10 mouse cellular contexts compared by ENCODE assay signal in the genomic region with DNA sequence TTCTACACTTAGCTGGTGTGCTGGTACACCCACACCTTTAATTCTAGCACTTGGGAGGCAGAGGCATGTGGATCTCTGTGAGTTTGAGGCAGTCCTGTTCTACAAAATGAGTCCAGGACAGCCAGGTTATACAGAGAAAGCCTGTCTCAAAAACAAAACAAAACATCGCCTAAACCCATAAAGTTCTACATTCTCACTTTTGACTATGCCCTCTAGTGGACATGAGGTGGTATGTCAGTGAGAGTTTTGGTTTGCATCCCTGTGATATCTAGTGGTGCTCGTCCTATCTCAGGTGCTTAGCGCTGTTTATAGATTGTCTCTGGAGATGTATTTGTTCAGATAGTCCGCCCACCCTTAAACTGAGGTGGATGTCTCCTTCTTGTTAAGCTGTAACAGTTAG. TPM values are rescaled to one million over a fixed set of nuclear protein-coding genes. Genes with fewer than 3 reads are reported as not detected.
DNase-seq lines count a peak whose midpoint lies in the region; ATAC-seq and TF ChIP-seq lines count a peak whose summit lies in the region.
"Had no signal": no experiment of that assay in that cellular context is flagged by ENCODE, and none has a peak within 500 bp of the region (broad histone marks: within the 10 kb centered on the region; RNA-seq: fewer than 3 reads in every experiment).

No protein-coding gene starts in this region.

- H3K4me3 ChIP-seq in liver, embryonic 14.5 days (ENCODE audit: insufficient read depth in 1 of 2, low read depth in 2 of 2, low read length in 2 of 2): no peak overlapping the region
- no peak overlapping the region for H3K4me3 ChIP-seq in liver, embryonic 11.5 days (ENCODE audit: low read depth, low read length)
- peak overlapping the region; percentile 28 to 50; a peak in 3 of 4 replicates for H3K4me3 ChIP-seq in MEL (ENCODE audit: control insufficient read depth in 1 of 2, insufficient read depth in 1 of 2, low read depth in 2 of 2, low read length in 2 of 2)
- no peak overlapping the region for H3K4me3 ChIP-seq in stomach, postnatal 0 days (ENCODE audit: low read depth, low read length)
- H3K4me3 ChIP-seq: heart, embryonic 15.5 days; midbrain, embryonic 12.5 days had no signal

- H3K9me3 ChIP-seq in liver, embryonic 14.5 days (ENCODE audit: control insufficient read depth, low read length): no peaks in the 10 kb centered on the region
- no peaks in the 10 kb centered on the region for H3K9me3 ChIP-seq in liver, embryonic 11.5 days (ENCODE audit: control insufficient read depth, low read length)
- no peaks in the 10 kb centered on the region for H3K9me3 ChIP-seq in MEL (replicated peaks; ENCODE audit: insufficient read depth, low read length)
- no peaks in the 10 kb centered on the region for H3K9me3 ChIP-seq in stomach, postnatal 0 days (ENCODE audit: control insufficient read depth, low read length)
- H3K9me3 ChIP-seq: heart, embryonic 15.5 days; midbrain, embryonic 12.5 days had no signal

- H3K36me3 ChIP-seq in liver, embryonic 14.5 days (replicated peaks; ENCODE audit: control insufficient read depth, insufficient read depth, low read depth): no peaks in the 10 kb centered on the region
- no peaks in the 10 kb centered on the region for H3K36me3 ChIP-seq in liver, embryonic 11.5 days (ENCODE audit: control insufficient read depth, insufficient read depth, low read length)
- peaks cover 0 to 15% of the 10 kb centered on the region in 2 experiments; a peak in 2 of 4 replicates for H3K36me3 ChIP-seq in MEL (ENCODE audit: control insufficient read depth in 1 of 2, insufficient read depth in 2 of 2, low read length in 2 of 2)
- H3K36me3 ChIP-seq in stomach, postnatal 0 days (ENCODE audit: control insufficient read depth, insufficient read depth, low read length): no peaks in the 10 kb centered on the region
- H3K36me3 ChIP-seq: heart, embryonic 15.5 days; midbrain, embryonic 12.5 days had no signal

- H3K4me1 ChIP-seq in liver, embryonic 14.5 days (replicated peaks; ENCODE audit: control insufficient read depth in 2 of 2, insufficient read depth in 2 of 2, low read length in 1 of 2): no peaks in the 10 kb centered on the region
- no peaks in the 10 kb centered on the region for H3K4me1 ChIP-seq in liver, embryonic 11.5 days (replicated peaks; ENCODE audit: control insufficient read depth, insufficient read depth, low read length)
- H3K4me1 ChIP-seq in MEL (ENCODE audit: control insufficient read depth in 1 of 2, insufficient read depth in 2 of 2, low read length in 2 of 2): peaks cover 14 to 23% of the 10 kb centered on the region in 2 experiments
- H3K4me1 ChIP-seq in stomach, postnatal 0 days (replicated peaks; ENCODE audit: control insufficient read depth, insufficient read depth): no peaks in the 10 kb centered on the region
- H3K4me1 ChIP-seq: heart, embryonic 15.5 days; midbrain, embryonic 12.5 days had no signal

- no peak overlapping the region for H3K4me2 ChIP-seq in liver, embryonic 14.5 days (ENCODE audit: low read depth)
- H3K4me2 ChIP-seq in liver, embryonic 11.5 days: no peak overlapping the region
- no peak overlapping the region for H3K4me2 ChIP-seq in stomach, postnatal 0 days (replicated peaks; ENCODE audit: low read depth)
- H3K4me2 ChIP-seq: heart, embryonic 15.5 days; midbrain, embryonic 12.5 days had no signal

- H3K79me2 ChIP-seq in MEL (ENCODE audit: control insufficient read depth, insufficient read depth, low read length, poor library complexity): no peaks in the 10 kb centered on the region

- TF ChIP-seq CTCF in liver, embryonic 14.5 days (IDR thresholded peaks at IDR 0.05; ENCODE audit: low read depth): peak; percentile 73
- peak; percentile 28 to 85 (median 80); a peak in 5 of 6 replicates for TF ChIP-seq CTCF in MEL (IDR thresholded peaks at IDR 0.05 in 2 of 3, conservative IDR thresholded peaks at IDR 0.05 in 1 of 3; ENCODE audit: control insufficient read depth in 1 of 3, insufficient read depth in 1 of 3, low read depth in 2 of 3, low read length in 3 of 3, poor library complexity in 1 of 3, severe bottlenecking in 1 of 3)
- peak; percentile 84 for TF ChIP-seq CTCF in stomach, postnatal 0 days (IDR thresholded peaks at IDR 0.05; ENCODE audit: low read depth)

- WGBS in liver, embryonic 14.5 days (ENCODE audit: insufficient replicate concordance): 10% methylated on average over 4 of the region's 4 CpGs
- 17% methylated on average over 4 of the region's 4 CpGs for WGBS in liver, embryonic 11.5 days
- 25% methylated on average over 4 of the region's 4 CpGs for WGBS in stomach, postnatal 0 days

- DNase-seq in cerebellum, adult 8-10 months: peak; percentile 37
- no peak for DNase-seq in cerebellum, adult 11 months
- DNase-seq in liver, embryonic 14.5 days (ENCODE audit: low read depth in 3 of 3, low spot score in 3 of 3): no peak
- DNase-seq in liver, embryonic 11.5 days (ENCODE audit: low spot score): no peak
- DNase-seq in MEL (ENCODE audit: low read depth, low spot score): peak; percentile 79
- peak; percentile 16 for DNase-seq in embryo, embryonic 9.5 days (ENCODE audit: extremely low spot score)
- no peak for DNase-seq in stomach, postnatal 0 days (ENCODE audit: low spot score)
- no peak for DNase-seq in gastrocnemius, postnatal 10 days

- TF ChIP-seq EP300 in liver, embryonic 14.5 days (IDR thresholded peaks at IDR 0.05; ENCODE audit: low read depth): no peak
- TF ChIP-seq EP300 in MEL (IDR thresholded peaks at IDR 0.05; ENCODE audit: low read depth in 1 of 2, low read length in 2 of 2): no peak
- TF ChIP-seq EP300 in stomach, postnatal 0 days (optimal IDR thresholded peaks at IDR 0.05): no peak

- peak; percentile 49 for TF ChIP-seq RAD21 in MEL (IDR thresholded peaks at IDR 0.05; ENCODE audit: low read depth, low read length)

- no peak overlapping the region for H3K27ac ChIP-seq in liver, embryonic 14.5 days
- no peak overlapping the region for H3K27ac ChIP-seq in liver, embryonic 11.5 days (ENCODE audit: low read depth, low read length)
- H3K27ac ChIP-seq in MEL (ENCODE audit: control insufficient read depth, low read depth, low read length): 0 out of 2 replicates have a peak overlapping the region, but pooled peaks have one; percentile 31
- H3K27ac ChIP-seq in stomach, postnatal 0 days (replicated peaks): no peak overlapping the region
- H3K27ac ChIP-seq: heart, embryonic 15.5 days; midbrain, embryonic 12.5 days had no signal

- no peak for ATAC-seq in liver, embryonic 14.5 days (ENCODE audit: insufficient read depth)
- ATAC-seq in liver, embryonic 11.5 days (replicated peaks; ENCODE audit: low FRiP score): no peak
- ATAC-seq in stomach, postnatal 0 days (ENCODE audit: low FRiP score, low TSS enrichment): no peak

- H3K9ac ChIP-seq in liver, embryonic 14.5 days (replicated peaks): no peak overlapping the region
- no peak overlapping the region for H3K9ac ChIP-seq in liver, embryonic 11.5 days (ENCODE audit: low read depth, low read length)
- H3K9ac ChIP-seq in MEL (ENCODE audit: control insufficient read depth, low read depth, low read length, poor library complexity, severe bottlenecking): peak overlapping the region; percentile 39
- H3K9ac ChIP-seq in stomach, postnatal 0 days (ENCODE audit: low read length): no peak overlapping the region
- H3K9ac ChIP-seq: heart, embryonic 15.5 days; midbrain, embryonic 12.5 days had no signal

- H3K27me3 ChIP-seq in liver, embryonic 14.5 days (ENCODE audit: control insufficient read depth, insufficient read depth, low read length): no peaks in the 10 kb centered on the region; the same call in 1 of the 2 replicates
- H3K27me3 ChIP-seq in liver, embryonic 11.5 days (replicated peaks; ENCODE audit: control insufficient read depth, insufficient read depth, low read length): peaks cover 7% of the 10 kb centered on the region
- peaks cover 0 to 8% of the 10 kb centered on the region in 2 experiments; a peak in 2 of 4 replicates for H3K27me3 ChIP-seq in MEL (ENCODE audit: control insufficient read depth in 1 of 2, insufficient read depth in 2 of 2, low read length in 2 of 2)
- H3K27me3 ChIP-seq in stomach, postnatal 0 days (ENCODE audit: control insufficient read depth, insufficient read depth, low read length): no peaks in the 10 kb centered on the region

- TF ChIP-seq POLR2A in MEL (IDR thresholded peaks at IDR 0.05; ENCODE audit: control insufficient read depth in 1 of 2, insufficient read depth in 1 of 2, low read depth in 1 of 2, low read length in 2 of 2, poor library complexity in 1 of 2): no peak

RNA-seq across cellular contexts. Expression of gene Mpzl3, which starts 6.5 kb away (rescaled TPM):
- polyA plus RNA-seq in liver, embryonic 14.5 days (2012; rRNA removed): 0.33 and 0.44 TPM in 2 replicates
- 0.51 and 1.0 TPM in 2 replicates for polyA plus RNA-seq in liver, embryonic 14.5 days (2014; fragmentation: Nextera tagmentation; extraction: Ambion mirVana)
- polyA plus RNA-seq in liver, embryonic 11.5 days (2014; fragmentation: Nextera tagmentation; extraction: Ambion mirVana): 1.0 and 1.3 TPM in 2 replicates
- total RNA-seq in MEL (2012; rRNA removed): not detected in 2 replicates
- polyA plus RNA-seq in MEL (2012; ENCODE audit: insufficient read depth in 1 of 2, insufficient read length in 2 of 2, low read depth in 1 of 2, low replicate concordance in 2 of 2, missing spikeins in 1 of 2): not detected
- polyA plus RNA-seq in stomach, postnatal 0 days (2015; fragmentation: Nextera tagmentation; extraction: Ambion mirVana): 30.8 and 31.6 TPM in 2 replicates
- 1 to 10 TPM; 1.3 to 2.0 TPM for total RNA-seq in gastrocnemius, postnatal 10 days (2021)

RNA-seq across cellular contexts. Expression of gene Mpzl2, which starts 8.9 kb away (rescaled TPM):
- 4.4 and 4.9 TPM in 2 replicates for polyA plus RNA-seq in liver, embryonic 14.5 days (2012; rRNA removed)
- 3.1 and 4.7 TPM in 2 replicates for polyA plus RNA-seq in liver, embryonic 14.5 days (2014; fragmentation: Nextera tagmentation; extraction: Ambion mirVana)
- polyA plus RNA-seq in liver, embryonic 11.5 days (2014; fragmentation: Nextera tagmentation; extraction: Ambion mirVana): 6.4 and 6.5 TPM in 2 replicates
- total RNA-seq in MEL (2012; rRNA removed): 0.08 and 0.16 TPM in 2 replicates
- under 1 TPM in 1 of 2 experiments, not detected in 1; 0.39 TPM for polyA plus RNA-seq in MEL (2012; ENCODE audit: insufficient read depth in 1 of 2, insufficient read length in 2 of 2, low read depth in 1 of 2, low replicate concordance in 2 of 2, missing spikeins in 1 of 2)
- polyA plus RNA-seq in stomach, postnatal 0 days (2015; fragmentation: Nextera tagmentation; extraction: Ambion mirVana): 38.1 and 45.4 TPM in 2 replicates
- under 1 TPM; 0.23 to 0.25 TPM for total RNA-seq in gastrocnemius, postnatal 10 days (2021)

RNA-seq across cellular contexts. Expression of gene Jaml, which starts 30.5 kb away (rescaled TPM):
- polyA plus RNA-seq in liver, embryonic 14.5 days (2012; rRNA removed): 0.03 and 0.09 TPM in 2 replicates
- polyA plus RNA-seq in liver, embryonic 14.5 days (2014; fragmentation: Nextera tagmentation; extraction: Ambion mirVana): 0.21 and 0.25 TPM in 2 replicates
- polyA plus RNA-seq in liver, embryonic 11.5 days (2014; fragmentation: Nextera tagmentation; extraction: Ambion mirVana): 0.16 and 0.18 TPM in 2 replicates
- not detected in 2 replicates for total RNA-seq in MEL (2012; rRNA removed)
- polyA plus RNA-seq in MEL (2012; ENCODE audit: insufficient read depth in 1 of 2, insufficient read length in 2 of 2, low read depth in 1 of 2, low replicate concordance in 2 of 2, missing spikeins in 1 of 2): not detected
- polyA plus RNA-seq in stomach, postnatal 0 days (2015; fragmentation: Nextera tagmentation; extraction: Ambion mirVana): 3.4 and 3.5 TPM in 2 replicates
- under 1 TPM; 0.27 to 0.42 TPM for total RNA-seq in gastrocnemius, postnatal 10 days (2021)

RNA-seq across cellular contexts. Expression of gene Cd3e, which starts 39.1 kb away (rescaled TPM):
- not detected in 2 replicates for polyA plus RNA-seq in liver, embryonic 14.5 days (2012; rRNA removed)
- polyA plus RNA-seq in liver, embryonic 14.5 days (2014; fragmentation: Nextera tagmentation; extraction: Ambion mirVana): not detected in 2 replicates
- not detected in 2 replicates for polyA plus RNA-seq in liver, embryonic 11.5 days (2014; fragmentation: Nextera tagmentation; extraction: Ambion mirVana)
- not detected in 2 replicates for total RNA-seq in MEL (2012; rRNA removed)
- not detected for polyA plus RNA-seq in MEL (2012; ENCODE audit: insufficient read depth in 1 of 2, insufficient read length in 2 of 2, low read depth in 1 of 2, low replicate concordance in 2 of 2, missing spikeins in 1 of 2)
- 0.18 TPM in 1 of 2 replicates, not detected in the other for polyA plus RNA-seq in stomach, postnatal 0 days (2015; fragmentation: Nextera tagmentation; extraction: Ambion mirVana)
- total RNA-seq in gastrocnemius, postnatal 10 days (2021): not detected
- polyA plus RNA-seq: midbrain, embryonic 12.5 days had no signal

Comparison
In these comparisons a context has a peak if more than half of its experiments do, and no peak if none do; other contexts are left out.
1. DNase-seq: peak in cerebellum, adult 8-10 months (single experiment), MEL (single experiment) and embryo, embryonic 9.5 days (single experiment); none in cerebellum, adult 11 months (single experiment), liver, embryonic 14.5 days (0 of 3), liver, embryonic 11.5 days (single experiment), stomach, postnatal 0 days (single experiment) and gastrocnemius, postnatal 10 days (single experiment).
2. H3K4me3 ChIP-seq: peak in MEL (2 of 2); none in liver, embryonic 14.5 days (0 of 2), liver, embryonic 11.5 days (single experiment) and stomach, postnatal 0 days (single experiment).
3. RNA of gene Mpzl3, which starts 6.5 kb away (polyA plus RNA-seq): 30.8 to 31.6 TPM in stomach, postnatal 0 days; 0.33 to 1.0 TPM in liver, embryonic 14.5 days, 1.0 to 1.3 TPM in liver, embryonic 11.5 days and not detected in MEL; every median in the first group is over 10 times any median in the second.
4. Peak in every context shown above with its lines, with median percentiles within 50 percentile points of each other: CTCF ChIP-seq.